Mouse (Mus musculus) cerebellum, adult 11 months (tissue): ENCODE data around the gene Scn9a.

Experiments used
- DNase-seq: peaks from one replicate; pipeline ENCODE4 v3.0.0; 2022

Gene Scn9a

DNA sequence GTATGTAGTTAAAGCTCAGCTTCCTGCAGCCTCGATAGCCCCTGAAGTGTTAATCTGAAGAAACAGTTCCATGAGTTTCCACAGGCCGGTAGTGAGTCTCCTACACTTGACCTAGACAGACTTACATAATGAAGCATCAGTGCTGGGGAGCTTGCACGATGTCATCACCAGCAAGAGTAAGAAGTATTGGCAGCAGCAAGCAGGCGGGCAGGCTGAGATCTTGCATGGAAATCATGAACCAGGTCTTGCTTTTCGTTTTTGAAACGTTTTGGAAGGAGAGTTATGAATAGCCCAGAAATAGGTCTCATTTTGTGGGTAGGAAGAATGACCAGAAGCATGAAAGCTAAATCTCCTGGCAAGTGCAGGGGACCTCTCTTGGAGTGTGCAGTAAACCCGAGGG, 194.1 kb downstream of the Scn9a start, which contains the start of gene Scn1a:
Gene Scn1a (minus strand): TSS at position 130 of the 400 bp plus-strand sequence.
- DNase-seq = peak; percentile 60

DNA sequence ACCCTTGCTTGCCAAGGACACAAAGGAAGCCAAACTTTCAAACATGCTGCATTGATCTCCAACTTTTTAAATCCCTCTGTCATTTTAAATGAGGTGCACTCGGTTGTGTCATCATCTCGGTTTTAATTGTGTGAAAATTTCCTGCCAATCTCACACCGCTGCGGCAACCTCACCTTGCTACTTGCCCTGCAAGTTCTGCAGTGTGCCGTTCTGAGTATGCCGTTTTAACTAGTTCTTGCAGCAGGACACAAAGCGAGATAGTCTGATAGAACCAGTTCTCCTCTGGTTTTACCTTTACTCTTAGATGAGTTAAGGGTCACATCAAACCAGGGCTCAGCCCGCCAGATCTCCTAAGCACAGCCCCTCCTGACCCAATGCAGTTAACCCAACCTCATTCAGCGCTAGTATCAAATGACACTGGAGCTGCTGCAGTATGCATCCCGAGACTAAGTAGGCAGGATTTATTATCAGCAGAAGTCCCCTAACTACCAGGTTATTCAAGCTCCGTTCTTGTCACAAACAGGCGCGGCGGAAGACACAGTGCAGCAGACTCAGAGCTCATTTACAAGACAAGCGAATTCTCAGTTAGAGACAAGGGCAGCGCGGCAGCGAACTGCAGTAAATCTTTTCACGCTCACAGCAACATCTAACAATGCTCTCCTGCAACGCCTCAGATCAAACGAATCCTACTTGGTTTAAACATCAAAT, 194.8 kb downstream of the Scn9a start:
- peak; percentile 31 for DNase-seq

DNA sequence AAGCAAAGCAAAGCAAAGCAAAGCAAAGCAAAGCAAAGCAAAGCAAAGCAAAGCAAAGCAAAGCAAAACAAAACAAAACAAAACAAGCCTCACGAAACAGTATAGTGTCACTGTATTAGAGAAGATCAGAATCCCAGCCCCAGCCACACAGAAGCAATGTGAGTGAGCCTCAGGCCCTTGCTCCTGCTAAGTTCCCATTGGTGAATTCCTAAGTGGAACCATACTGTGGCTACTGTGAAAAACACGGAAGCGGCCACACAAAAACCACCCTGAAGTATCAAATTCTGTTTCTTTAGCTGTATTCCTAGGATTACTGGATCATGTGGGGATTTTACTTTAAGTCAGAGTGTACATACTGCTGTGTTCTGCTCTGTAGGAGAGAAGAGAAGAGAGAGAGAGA, 198.5 kb downstream of the Scn9a start:
- no peak for DNase-seq
